ENCODE assay signal across 12 mouse cellular contexts in genomic region chr3:98056956-98057365, GRCm38 (mm10). TPM values are rescaled to one million over a fixed set of nuclear protein-coding genes. Genes with fewer than 3 reads are reported as not detected.
DNase-seq lines count a peak whose midpoint lies in the region; ATAC-seq and TF ChIP-seq lines count a peak whose summit lies in the region.
"Had no signal": no experiment of that assay in that cellular context is flagged by ENCODE, and none has a peak within 500 bp of the region (broad histone marks: within the 10 kb centered on the region; RNA-seq: fewer than 3 reads in every experiment).

No protein-coding gene starts in this region.

- H3K4me1 ChIP-seq in liver, postnatal 0 days (ENCODE audit: insufficient read depth), result peaks cover 49% of the 10 kb centered on the region
- peaks cover 42% of the 10 kb centered on the region for H3K4me1 ChIP-seq in liver, embryonic 11.5 days (replicated peaks; ENCODE audit: control insufficient read depth, insufficient read depth, low read length)
- H3K4me1 ChIP-seq in brown adipose tissue, adult 24 weeks (ENCODE audit: control insufficient read depth, insufficient read depth, insufficient read length, low read length), result peaks cover 22% of the 10 kb centered on the region
- peaks cover 90% of the 10 kb centered on the region for H3K4me1 ChIP-seq in limb, embryonic 12.5 days (replicated peaks)
- H3K4me1 ChIP-seq in forebrain, embryonic 13.5 days, result peaks cover 75% of the 10 kb centered on the region
- no peaks in the 10 kb centered on the region; the same call in 1 of the 2 replicates for H3K4me1 ChIP-seq in hindbrain, embryonic 11.5 days (replicated peaks; ENCODE audit: control insufficient read depth, insufficient read depth, low read length)

- no peaks in the 10 kb centered on the region for H3K27me3 ChIP-seq in liver, postnatal 0 days (ENCODE audit: insufficient read depth, low read length)
- H3K27me3 ChIP-seq in liver, embryonic 11.5 days (replicated peaks; ENCODE audit: control insufficient read depth, insufficient read depth, low read length), result no peaks in the 10 kb centered on the region
- no peaks in the 10 kb centered on the region for H3K27me3 ChIP-seq in limb, embryonic 12.5 days
- H3K27me3 ChIP-seq in forebrain, embryonic 13.5 days, result no peaks in the 10 kb centered on the region
- no peaks in the 10 kb centered on the region for H3K27me3 ChIP-seq in hindbrain, embryonic 11.5 days (ENCODE audit: control insufficient read depth, insufficient read depth, low read length)

- no peak overlapping the region for H3K9ac ChIP-seq in liver, postnatal 0 days (replicated peaks)
- H3K9ac ChIP-seq in liver, embryonic 11.5 days (ENCODE audit: low read depth, low read length), result no peak overlapping the region
- H3K9ac ChIP-seq in limb, embryonic 12.5 days (replicated peaks), result no peak overlapping the region
- no peak overlapping the region for H3K9ac ChIP-seq in forebrain, embryonic 13.5 days
- H3K9ac ChIP-seq in hindbrain, embryonic 11.5 days (ENCODE audit: low read depth, low read length), result no peak overlapping the region

- no peaks in the 10 kb centered on the region for H3K9me3 ChIP-seq in liver, postnatal 0 days (ENCODE audit: low read length)
- H3K9me3 ChIP-seq in liver, embryonic 11.5 days (ENCODE audit: control insufficient read depth, low read length), result no peaks in the 10 kb centered on the region
- no peaks in the 10 kb centered on the region for H3K9me3 ChIP-seq in limb, embryonic 12.5 days
- H3K9me3 ChIP-seq in forebrain, embryonic 13.5 days (replicated peaks), result no peaks in the 10 kb centered on the region
- H3K9me3 ChIP-seq in hindbrain, embryonic 11.5 days (ENCODE audit: control insufficient read depth, low read length), result no peaks in the 10 kb centered on the region

- no peak for TF ChIP-seq CTCF in liver, postnatal 0 days (IDR thresholded peaks at IDR 0.05; ENCODE audit: low read depth)

- no peak for DNase-seq in liver, postnatal 0 days
- no peak for DNase-seq in liver, embryonic 11.5 days (ENCODE audit: low spot score)
- no peak for DNase-seq in hindbrain, embryonic 11.5 days (ENCODE audit: low spot score)
- DNase-seq in layer of hippocampus, postnatal 36 days, result no peak
- DNase-seq: cerebellum, adult 11-12 months; liver; right cerebral cortex, postnatal 25 days; thymus, postnatal 36 days had no signal

- no peak for TF ChIP-seq EP300 in liver, postnatal 0 days (IDR thresholded peaks at IDR 0.05; ENCODE audit: low read depth)

- 0 out of 2 replicates have a peak, but pooled peaks cover 3% of the 10 kb centered on the region for H3K36me3 ChIP-seq in liver, postnatal 0 days (replicated peaks; ENCODE audit: insufficient read depth, low read length)
- no peaks in the 10 kb centered on the region for H3K36me3 ChIP-seq in liver, embryonic 11.5 days (ENCODE audit: control insufficient read depth, insufficient read depth, low read length)
- H3K36me3 ChIP-seq in limb, embryonic 12.5 days, result peaks cover 6% of the 10 kb centered on the region; the same call in 1 of the 2 replicates
- no peaks in the 10 kb centered on the region for H3K36me3 ChIP-seq in forebrain, embryonic 13.5 days (ENCODE audit: poor library complexity, severe bottlenecking)
- no peaks in the 10 kb centered on the region for H3K36me3 ChIP-seq in hindbrain, embryonic 11.5 days (ENCODE audit: control insufficient read depth, insufficient read depth, low read length)

- 0 out of 2 replicates have a peak overlapping the region, but pooled peaks have one; percentile 11 for H3K4me2 ChIP-seq in liver, postnatal 0 days (ENCODE audit: low read depth, low read length)
- H3K4me2 ChIP-seq in liver, embryonic 11.5 days, result no peak overlapping the region
- H3K4me2 ChIP-seq in limb, embryonic 12.5 days, result no peak overlapping the region
- H3K4me2 ChIP-seq in forebrain, embryonic 13.5 days, result no peak overlapping the region
- no peak overlapping the region for H3K4me2 ChIP-seq in hindbrain, embryonic 11.5 days (replicated peaks; ENCODE audit: low read depth, low read length)

- no peak overlapping the region for H3K4me3 ChIP-seq in liver, postnatal 0 days (ENCODE audit: low read depth, low read length)
- no peak overlapping the region for H3K4me3 ChIP-seq in liver, embryonic 11.5 days (ENCODE audit: low read depth, low read length)
- no peak overlapping the region for H3K4me3 ChIP-seq in brown adipose tissue, adult 24 weeks (ENCODE audit: insufficient read depth, low read depth, low read length)
- no peak overlapping the region for H3K4me3 ChIP-seq in limb, embryonic 12.5 days (replicated peaks)
- no peak overlapping the region for H3K4me3 ChIP-seq in forebrain, embryonic 13.5 days
- H3K4me3 ChIP-seq in hindbrain, embryonic 11.5 days (ENCODE audit: low read depth, low read length), result no peak overlapping the region

- ATAC-seq in liver, postnatal 0 days, result no peak
- ATAC-seq in liver, embryonic 11.5 days (replicated peaks; ENCODE audit: low FRiP score), result no peak
- no peak for ATAC-seq in limb, embryonic 12.5 days (ENCODE audit: insufficient number of reproducible peaks, insufficient read depth, low FRiP score, low TSS enrichment, low read depth)
- peak; percentile 24; the same call in 1 of the 2 replicates for ATAC-seq in monocyte, adult 5-6 weeks (replicated peaks; ENCODE audit: insufficient number of reproducible peaks, low FRiP score, low TSS enrichment, poor library complexity, severe bottlenecking)
- ATAC-seq in forebrain, embryonic 13.5 days, result no peak
- no peak for ATAC-seq in hindbrain, embryonic 11.5 days (ENCODE audit: low FRiP score)

- H3K27ac ChIP-seq in liver, postnatal 0 days (ENCODE audit: low read depth), result no peak overlapping the region
- H3K27ac ChIP-seq in liver, embryonic 11.5 days (ENCODE audit: low read depth, low read length), result no peak overlapping the region
- peak overlapping the region; percentile 98 for H3K27ac ChIP-seq in brown adipose tissue, adult 24 weeks (replicated peaks; ENCODE audit: low read depth, low read length)
- peak overlapping the region; percentile 79 for H3K27ac ChIP-seq in limb, embryonic 12.5 days
- H3K27ac ChIP-seq in forebrain, embryonic 13.5 days, result no peak overlapping the region
- no peak overlapping the region for H3K27ac ChIP-seq in hindbrain, embryonic 11.5 days (ENCODE audit: low read depth, low read length)

- WGBS in liver, postnatal 0 days (ENCODE audit: insufficient replicate concordance), result 68% methylated on average over 6 of the region's 6 CpGs
- WGBS in liver, embryonic 11.5 days, result 80% methylated on average over 6 of the region's 6 CpGs
- 64% methylated on average over 6 of the region's 6 CpGs for WGBS in limb, embryonic 12.5 days
- 93% methylated on average over 6 of the region's 6 CpGs for WGBS in forebrain, embryonic 13.5 days
- WGBS in hindbrain, embryonic 11.5 days, result 92% methylated on average over 6 of the region's 6 CpGs

RNA-seq across cellular contexts. Expression of gene Notch2, which starts 43.6 kb away (rescaled TPM):
- polyA plus RNA-seq in liver, postnatal 0 days (2015; fragmentation: Nextera tagmentation; extraction: Ambion mirVana), result 5.1 and 6.2 TPM in 2 replicates
- polyA plus RNA-seq in liver, embryonic 11.5 days (2014; fragmentation: Nextera tagmentation; extraction: Ambion mirVana), result 17.2 and 18.4 TPM in 2 replicates
- 7.2 and 8.1 TPM in 2 replicates for polyA plus RNA-seq in brown adipose tissue, adult 24 weeks (2012; ENCODE audit: insufficient read depth, insufficient read length, missing spikeins)
- polyA plus RNA-seq in limb, embryonic 12.5 days (2016; fragmentation: Nextera tagmentation; extraction: Ambion mirVana), result 35.7 and 41.6 TPM in 2 replicates
- total RNA-seq in monocyte, adult 5-6 weeks (2017), result 127 to 158 TPM (median 135 TPM) in 3 replicates
- 18.6 and 19.9 TPM in 2 replicates for polyA plus RNA-seq in forebrain, embryonic 13.5 days (2015; fragmentation: Nextera tagmentation; extraction: Ambion mirVana)
- 16.7 and 20.8 TPM in 2 replicates for polyA plus RNA-seq in hindbrain, embryonic 11.5 days (2014; fragmentation: Nextera tagmentation; extraction: Ambion mirVana)
- 10 to 100 TPM; 23.2 to 24.6 TPM for total RNA-seq in layer of hippocampus, postnatal 36 days (2021)

Comparison
In these comparisons a context has a peak if more than half of its experiments do, and no peak if none do; other contexts are left out.
1. H3K27ac ChIP-seq: peak in brown adipose tissue, adult 24 weeks (single experiment) and limb, embryonic 12.5 days (single experiment); none in liver, postnatal 0 days (single experiment), liver, embryonic 11.5 days (single experiment), forebrain, embryonic 13.5 days (single experiment) and hindbrain, embryonic 11.5 days (single experiment).